ENCODE assay signal across 27 mouse cellular contexts in the genomic region with DNA sequence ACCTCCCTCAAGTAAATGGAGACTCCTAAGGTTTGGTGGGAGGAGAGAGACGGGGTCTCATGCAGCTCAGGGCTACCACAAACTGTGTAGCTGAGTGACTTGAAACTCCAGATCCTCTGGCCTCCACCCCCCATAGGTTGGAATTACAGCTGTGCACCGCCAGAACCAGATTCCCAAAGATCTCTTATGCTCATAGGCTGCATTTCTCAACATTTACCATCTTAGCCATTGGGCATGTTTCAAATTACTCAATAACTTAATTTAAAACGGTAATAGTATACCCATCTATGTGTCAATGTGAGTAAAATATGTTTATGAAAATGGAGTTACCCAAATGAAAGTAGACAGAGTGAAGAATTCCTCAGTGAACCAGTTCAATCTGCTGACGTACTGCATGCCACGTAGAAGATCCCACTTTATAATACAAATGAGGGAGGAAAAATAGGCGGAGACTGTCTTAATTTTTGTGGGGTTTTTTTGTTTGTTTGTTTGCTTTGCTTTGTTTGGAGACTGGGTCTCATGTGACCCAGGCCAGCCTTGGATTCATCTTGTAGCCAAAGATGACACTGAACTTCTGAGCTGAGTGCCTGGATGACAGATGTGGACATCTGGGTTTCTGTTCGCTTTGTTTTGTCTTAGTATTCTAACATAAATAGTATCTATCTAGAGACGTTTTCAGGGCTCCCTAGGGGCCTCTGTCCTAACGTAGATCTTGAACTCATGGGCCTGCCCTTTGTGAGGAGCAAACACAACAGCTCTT.
DNase-seq lines count a peak whose midpoint lies in the region; ATAC-seq and TF ChIP-seq lines count a peak whose summit lies in the region.
"Had no signal": no experiment of that assay in that cellular context is flagged by ENCODE, and none has a peak within 500 bp of the region (broad histone marks: within the 10 kb centered on the region; RNA-seq: fewer than 3 reads in every experiment).

No protein-coding gene starts in this region.

- H3K27me3 ChIP-seq in kidney, postnatal 0 days (ENCODE audit: insufficient read depth, low read length), result no peaks in the 10 kb centered on the region
- H3K27me3 ChIP-seq in kidney, embryonic 14.5 days (ENCODE audit: control insufficient read depth, insufficient read depth, low read length), result no peaks in the 10 kb centered on the region
- no peaks in the 10 kb centered on the region for H3K27me3 ChIP-seq in embryonic facial prominence, embryonic 15.5 days
- H3K27me3 ChIP-seq in forebrain, embryonic 10.5 days (ENCODE audit: poor library complexity, severe bottlenecking), result no peaks in the 10 kb centered on the region
- H3K27me3 ChIP-seq: forebrain, embryonic 15.5 days; heart, embryonic 12.5 days; hindbrain, embryonic 13.5 days; liver, embryonic 12.5 days had no signal

- no peak overlapping the region for H3K4me2 ChIP-seq in kidney, postnatal 0 days (ENCODE audit: low read length)
- H3K4me2 ChIP-seq in kidney, embryonic 14.5 days (replicated peaks; ENCODE audit: low read depth, low read length), result no peak overlapping the region
- no peak overlapping the region for H3K4me2 ChIP-seq in embryonic facial prominence, embryonic 15.5 days (replicated peaks)
- H3K4me2 ChIP-seq: forebrain, embryonic 15.5 days; heart, embryonic 12.5 days; hindbrain, embryonic 13.5 days; liver, embryonic 12.5 days had no signal

- H3K36me3 ChIP-seq in kidney, postnatal 0 days (ENCODE audit: insufficient read depth, low read length), result no peaks in the 10 kb centered on the region
- no peaks in the 10 kb centered on the region for H3K36me3 ChIP-seq in kidney, embryonic 14.5 days (ENCODE audit: control insufficient read depth, insufficient read depth, low read length)
- H3K36me3 ChIP-seq in embryonic facial prominence, embryonic 15.5 days, result no peaks in the 10 kb centered on the region
- no peaks in the 10 kb centered on the region for H3K36me3 ChIP-seq in forebrain, embryonic 10.5 days (replicated peaks)
- H3K36me3 ChIP-seq: forebrain, embryonic 15.5 days; G1E; heart, embryonic 12.5 days; hindbrain, embryonic 13.5 days; liver, embryonic 12.5 days had no signal

- DNase-seq in gastrocnemius, adult 2 months, result no peak
- no peak for DNase-seq in gastrocnemius, postnatal 14 days
- peak; percentile 66 for DNase-seq in kidney, postnatal 0 days (ENCODE audit: low spot score)
- no peak for DNase-seq in urinary bladder, postnatal 36 days (ENCODE audit: low spot score in 2 of 2)
- no peak for DNase-seq in forebrain, embryonic 10.5 days (ENCODE audit: extremely low spot score, low spot score)
- DNase-seq: adrenal gland, postnatal 14 days; cerebellum, adult 11 months; cerebellum, adult 9-10 months; cerebellum, postnatal 36 days; heart, postnatal 4 days; left cerebral cortex, postnatal 4 days; liver, postnatal 0 days; midbrain, embryonic 14.5 days; retina, postnatal 1 day; right cerebral cortex, postnatal 14 days; spleen, adult 18-20 months; thymus, postnatal 25 days had no signal

- TF ChIP-seq CTCF in gastrocnemius, adult 2 months (IDR thresholded peaks at IDR 0.05), result no peak
- TF ChIP-seq CTCF in kidney, postnatal 0 days (IDR thresholded peaks at IDR 0.05; ENCODE audit: low read depth), result no peak

- no peak overlapping the region for H3K9ac ChIP-seq in kidney, postnatal 0 days (ENCODE audit: low read depth, low read length)
- H3K9ac ChIP-seq in kidney, embryonic 14.5 days (ENCODE audit: low read depth, low read length), result no peak overlapping the region
- no peak overlapping the region for H3K9ac ChIP-seq in embryonic facial prominence, embryonic 15.5 days
- H3K9ac ChIP-seq: forebrain, embryonic 15.5 days; heart, embryonic 12.5 days; hindbrain, embryonic 13.5 days; liver, embryonic 12.5 days; liver, postnatal 0 days had no signal

- ATAC-seq in kidney, postnatal 0 days (replicated peaks; ENCODE audit: low FRiP score, low read depth), result no peak; the same call in 1 of the 2 replicates
- ATAC-seq in kidney, embryonic 14.5 days (ENCODE audit: low FRiP score, low TSS enrichment), result no peak
- peak; percentile 39; the same call in 1 of the 2 replicates for ATAC-seq in embryonic facial prominence, embryonic 15.5 days (ENCODE audit: insufficient number of reproducible peaks, low FRiP score, low TSS enrichment, low read depth)
- ATAC-seq: forebrain, embryonic 15.5 days; liver, embryonic 12.5 days; liver, postnatal 0 days; lung, postnatal 0 days had no signal

- H3K4me3 ChIP-seq in gastrocnemius, adult 2 months, result no peak overlapping the region
- H3K4me3 ChIP-seq in kidney, postnatal 0 days (replicated peaks; ENCODE audit: low read depth, low read length), result no peak overlapping the region
- H3K4me3 ChIP-seq in kidney, embryonic 14.5 days (ENCODE audit: low read length), result no peak overlapping the region
- H3K4me3 ChIP-seq in embryonic facial prominence, embryonic 15.5 days (replicated peaks), result no peak overlapping the region
- no peak overlapping the region for H3K4me3 ChIP-seq in forebrain, embryonic 10.5 days
- H3K4me3 ChIP-seq: forebrain, embryonic 15.5 days; heart, adult 2 months; heart, embryonic 12.5 days; hindbrain, embryonic 13.5 days; liver, embryonic 12.5 days had no signal

- H3K27ac ChIP-seq in gastrocnemius, adult 2 months, result peak overlapping the region; percentile 31; the same call in 1 of the 2 replicates
- H3K27ac ChIP-seq in kidney, postnatal 0 days, result no peak overlapping the region
- no peak overlapping the region for H3K27ac ChIP-seq in kidney, embryonic 14.5 days (ENCODE audit: low read depth, low read length)
- peak overlapping the region; percentile 55 for H3K27ac ChIP-seq in embryonic facial prominence, embryonic 15.5 days (replicated peaks)
- H3K27ac ChIP-seq in forebrain, embryonic 10.5 days, result no peak overlapping the region
- H3K27ac ChIP-seq: forebrain, embryonic 15.5 days; heart, adult 2 months; hindbrain, embryonic 13.5 days; liver, embryonic 12.5 days; macrophage had no signal

- H3K4me1 ChIP-seq in kidney, postnatal 0 days (replicated peaks; ENCODE audit: insufficient read depth, low read length), result no peaks in the 10 kb centered on the region
- H3K4me1 ChIP-seq in kidney, embryonic 14.5 days (ENCODE audit: control insufficient read depth, insufficient read depth, low read length), result 0 out of 2 replicates have a peak, but pooled peaks cover 7% of the 10 kb centered on the region
- no peaks in the 10 kb centered on the region for H3K4me1 ChIP-seq in embryonic facial prominence, embryonic 15.5 days
- no peaks in the 10 kb centered on the region for H3K4me1 ChIP-seq in forebrain, embryonic 10.5 days
- H3K4me1 ChIP-seq: forebrain, embryonic 15.5 days; heart, embryonic 12.5 days; liver, embryonic 12.5 days had no signal

- H3K9me3 ChIP-seq in kidney, postnatal 0 days (replicated peaks; ENCODE audit: low read length), result no peaks in the 10 kb centered on the region
- H3K9me3 ChIP-seq in kidney, embryonic 14.5 days (ENCODE audit: control insufficient read depth, low read length), result no peaks in the 10 kb centered on the region
- no peaks in the 10 kb centered on the region for H3K9me3 ChIP-seq in embryonic facial prominence, embryonic 15.5 days (replicated peaks)
- no peaks in the 10 kb centered on the region for H3K9me3 ChIP-seq in forebrain, embryonic 10.5 days
- H3K9me3 ChIP-seq: forebrain, embryonic 15.5 days; G1E; hindbrain, embryonic 13.5 days; liver, embryonic 12.5 days had no signal

- 71% methylated on average over 9 of the region's 9 CpGs for WGBS in kidney, postnatal 0 days
- WGBS in kidney, embryonic 14.5 days, result 72% methylated on average over 9 of the region's 9 CpGs
- 43% methylated on average over 9 of the region's 9 CpGs for WGBS in embryonic facial prominence, embryonic 15.5 days
- WGBS in forebrain, embryonic 10.5 days, result 78% methylated on average over 9 of the region's 9 CpGs

- intact Hi-C loops in gastrocnemius, adult 2 months (cut with DNase I), result no loop called here
- intact Hi-C loops in gastrocnemius, postnatal 14 days (cut with DNase I; ENCODE audit: low total_unique reads), result no loop called here

Comparison
In these comparisons a context has a peak if more than half of its experiments do, and no peak if none do; other contexts are left out.
1. H3K27ac ChIP-seq: peak in gastrocnemius, adult 2 months (single experiment) and embryonic facial prominence, embryonic 15.5 days (single experiment); none in kidney, postnatal 0 days (single experiment), kidney, embryonic 14.5 days (single experiment) and forebrain, embryonic 10.5 days (single experiment).